Mouse (Mus musculus) kidney, adult 2 months (tissue): ENCODE measurements around the gene Bcar1. TPM values are rescaled to one million over a fixed set of nuclear protein-coding genes. Genes with fewer than 3 reads are reported as not detected.

Source experiments
- DNase-seq: peaks from one replicate; pipeline ENCODE4 v3.0.0; 2021
- H3K27ac ChIP-seq: fragments of 200-500 bp; 2 replicates; pipeline ENCODE4 v1.5.1; 2012; ENCODE audit warnings: low read depth, low read length, control low read depth, inconsistent platforms; ENCODE audit not compliant: insufficient read depth
- H3K27me3 ChIP-seq: fragments of 200-500 bp; replicated peaks from 2 replicates; pipeline ENCODE4 v1.6.1; 2012; ENCODE audit warnings: mild to moderate bottlenecking, moderate library complexity, low read length, inconsistent platforms; ENCODE audit not compliant: control insufficient read depth, insufficient read depth
- H3K36me3 ChIP-seq: fragments of 200-500 bp; 2 replicates; pipeline ENCODE4 v1.6.1; 2012; ENCODE audit warnings: mild to moderate bottlenecking, moderate library complexity, low read length, inconsistent platforms; ENCODE audit not compliant: control insufficient read depth, insufficient read depth
- H3K4me1 ChIP-seq: fragments of 200-500 bp; 2 replicates; pipeline ENCODE4 v1.6.1; 2011; ENCODE audit warnings: low read length; ENCODE audit not compliant: control insufficient read depth, insufficient read depth
- H3K4me3 ChIP-seq: fragments of 200-500 bp; 2 replicates; pipeline ENCODE4 v1.5.1; 2011; ENCODE audit warnings: mild to moderate bottlenecking, low read depth, low read length, control low read depth; ENCODE audit not compliant: insufficient read depth
- CTCF ChIP-seq: fragments of 200-500 bp; conservative IDR thresholded peaks from 2 replicates; pipeline ENCODE4 v1.5.1; 2011; ENCODE audit warnings: low read depth, mild to moderate bottlenecking, control low read depth, low read length, moderate library complexity, mixed read lengths; ENCODE audit not compliant: insufficient read depth, insufficient read length
- POLR2A ChIP-seq: fragments of 200-500 bp; IDR thresholded peaks from one replicate; pipeline ENCODE4 v1.6.1; 2011; ENCODE audit warnings: low read depth, low read length, control low read depth
- WGBS: fragments of 180-500 bp; shearing (Covaris S2); methylation state at CpG from one replicate; pipeline ENCODE4 v1.1.7; 2018; 5-methylcytosine and 5-hydroxymethylcytosine counted together
- polyA plus RNA-seq: library from polyadenylated mRNA; depleted of rRNA; stranded (reverse); fragments of >200 nt; gene quantifications from 2 replicates; pipeline ENCODE4 v1.2.3, GENCODE M21; 2012; rRNA removed

The Bcar1 gene
- 115 and 137 TPM in 2 replicates for polyA plus RNA-seq

DNA sequence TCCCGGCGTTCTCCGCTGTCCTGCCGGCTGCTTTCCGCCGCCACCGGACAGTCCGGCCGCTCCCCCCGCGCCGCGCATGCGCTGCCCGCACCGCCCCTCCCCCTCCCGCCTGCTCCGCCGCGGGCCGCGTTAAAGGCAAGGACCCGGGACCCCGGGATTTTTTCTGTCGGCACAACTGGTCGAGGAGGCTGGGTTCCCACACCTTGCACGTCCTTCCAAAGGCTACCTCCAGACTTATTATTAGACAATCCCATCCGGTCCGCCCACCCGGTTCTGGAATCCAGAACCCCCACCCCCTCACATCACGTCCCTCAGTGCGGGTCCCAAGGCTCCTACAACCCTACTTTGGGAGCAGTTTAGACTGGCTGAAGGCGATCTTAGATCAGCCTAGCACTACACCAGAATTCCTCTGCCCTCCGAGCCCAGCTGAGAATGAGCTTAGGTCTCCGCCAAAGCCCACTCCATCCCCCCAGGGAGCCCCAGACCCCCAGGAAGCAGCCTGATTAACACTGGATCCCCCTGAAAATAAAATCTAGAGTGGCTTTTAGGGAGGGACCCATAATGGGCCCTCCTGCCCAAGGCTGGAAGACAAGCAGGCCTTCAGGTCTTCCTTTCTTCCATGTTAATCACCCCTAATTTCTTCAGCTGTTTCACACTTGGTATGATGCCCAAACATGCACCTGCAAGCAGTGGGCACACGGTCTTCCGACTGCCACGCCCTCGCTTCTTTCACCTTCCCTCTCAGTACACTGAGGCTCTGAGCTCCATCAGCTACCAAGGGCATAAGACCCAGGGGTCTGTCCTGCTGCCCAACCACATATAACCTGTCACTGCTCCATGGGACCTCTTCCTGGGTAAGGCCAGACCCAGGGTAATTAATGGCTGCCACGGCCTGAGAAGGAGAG is at the start of gene Bcar1:
Gene Bcar1 (minus strand): TSS at position 18 of the 905 bp plus-strand sequence.
- peaks cover 50% of the 10 kb centered on the region for H3K4me1 ChIP-seq
- peak within 1 kb of the TSS; percentile 82 for H3K27ac ChIP-seq
- 10% methylated on average over 40 of the region's 40 CpGs for WGBS
- H3K27me3 ChIP-seq = no peaks in the 10 kb centered on the region
- H3K36me3 ChIP-seq = no peaks in the 10 kb centered on the region
- DNase-seq = peak; percentile 87
- TF ChIP-seq CTCF (no peak), POLR2A (no peak)
- peak within 1 kb of the TSS; percentile 70 for H3K4me3 ChIP-seq

- no peak overlapping the region for H3K27ac ChIP-seq
- no peak for TF ChIP-seq POLR2A
- TF ChIP-seq CTCF = no peak
- peaks cover 13% of the 10 kb centered on the region; the same call in 1 of the 2 replicates for H3K4me1 ChIP-seq
- DNase-seq = no peak
- H3K27me3 ChIP-seq = no peaks in the 10 kb centered on the region
- no peaks in the 10 kb centered on the region; the same call in 1 of the 2 replicates for H3K36me3 ChIP-seq
- H3K4me3 ChIP-seq = no peak overlapping the region
These were observed 46.0 kb upstream of the Bcar1 start for GRCm38 (mm10) chr8:111789639-111790038.

DNA sequence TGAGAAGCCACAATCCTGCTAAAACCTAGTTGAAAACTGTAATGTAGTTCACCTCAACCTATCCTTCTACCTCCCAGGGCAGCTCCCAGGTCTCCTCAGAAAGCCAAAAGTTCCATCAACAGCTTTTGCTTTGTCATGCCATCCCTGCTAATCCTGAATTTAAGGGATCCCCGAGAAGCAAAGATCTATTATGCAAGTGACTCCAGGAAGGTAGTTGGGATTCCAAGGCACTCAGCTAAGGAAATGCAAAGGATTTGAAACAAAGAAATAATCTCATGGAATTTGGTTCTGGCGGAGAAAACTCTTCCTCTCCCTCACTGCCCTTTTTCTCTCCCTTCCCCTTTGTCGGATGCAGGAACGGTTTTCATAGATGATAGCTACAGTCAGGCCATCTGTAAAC is 45.6 kb upstream of the Bcar1 start:
- 58% methylated on average over 4 of the region's 4 CpGs for WGBS
- no peak for DNase-seq
- Histone ChIP-seq H3K27me3 (no peaks in the 10 kb centered on the region), H3K36me3 (no peaks in the 10 kb centered on the region; the same call in 1 of the 2 replicates), H3K27ac (no peak overlapping the region), H3K4me1 (peaks cover 13% of the 10 kb centered on the region; the same call in 1 of the 2 replicates), H3K4me3 (no peak overlapping the region)
- no peak for TF ChIP-seq POLR2A
- TF ChIP-seq CTCF = no peak

DNA sequence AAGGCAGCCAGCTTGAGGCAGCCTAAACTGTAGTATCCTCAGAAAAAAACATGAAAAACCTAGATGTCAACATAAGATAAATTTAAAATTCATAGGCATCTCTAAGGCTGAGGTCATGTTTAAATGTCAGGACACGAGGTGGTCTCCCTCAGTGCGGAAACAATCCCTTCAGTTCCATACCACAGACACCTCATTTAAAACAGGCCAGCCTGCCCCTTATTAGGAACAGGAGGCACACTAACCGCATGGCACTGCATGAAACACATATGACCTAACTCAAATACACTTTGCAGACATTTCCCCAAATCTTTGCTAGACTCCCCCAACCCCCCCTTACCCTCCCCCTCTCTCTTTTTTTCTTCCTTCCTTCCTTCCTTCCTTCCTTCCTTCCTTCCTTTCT is 44.9 kb upstream of the Bcar1 start:
- Histone ChIP-seq H3K27me3 (no peaks in the 10 kb centered on the region), H3K36me3 (no peaks in the 10 kb centered on the region; the same call in 1 of the 2 replicates), H3K4me3 (no peak overlapping the region), H3K27ac (no peak overlapping the region), H3K4me1 (peaks cover 13% of the 10 kb centered on the region; the same call in 1 of the 2 replicates)
- TF ChIP-seq CTCF (no peak), POLR2A (no peak)
- no peak for DNase-seq
- WGBS = 89% methylated on average over 3 of the region's 3 CpGs

- no peak for DNase-seq
- H3K27ac ChIP-seq = no peak overlapping the region
- no peak overlapping the region for H3K4me3 ChIP-seq
- no peaks in the 10 kb centered on the region for H3K27me3 ChIP-seq
- H3K4me1 ChIP-seq = peaks cover 13% of the 10 kb centered on the region; the same call in 1 of the 2 replicates
- WGBS = 79% methylated on average over 5 of the region's 5 CpGs
- TF ChIP-seq POLR2A = no peak
- TF ChIP-seq CTCF = no peak
- H3K36me3 ChIP-seq = no peaks in the 10 kb centered on the region; the same call in 1 of the 2 replicates
These were observed 44.5 kb upstream of the Bcar1 start for GRCm38 (mm10) chr8:111788085-111788484.

GRCm38 (mm10) chr8:111787683-111788082 is 44.1 kb upstream of the Bcar1 start:
- Histone ChIP-seq H3K27me3 (no peaks in the 10 kb centered on the region), H3K4me1 (peaks cover 13% of the 10 kb centered on the region; the same call in 1 of the 2 replicates), H3K4me3 (no peak overlapping the region), H3K36me3 (no peaks in the 10 kb centered on the region; the same call in 1 of the 2 replicates), H3K27ac (no peak overlapping the region)
- DNase-seq = no peak
- TF ChIP-seq POLR2A (no peak), CTCF (no peak)
- 51% methylated on average over 4 of the region's 4 CpGs for WGBS
